Mouse (Mus musculus) kidney, adult 18-20 months (tissue): Measurements from ENCODE around the gene Sycp1.

Experiments used
- DNase-seq: peaks from one replicate; pipeline ENCODE4 v3.0.0; 2021

Sycp1 gene

GRCm38 (mm10) chr3:102935451-102936354 lies at the start of gene Sycp1:
Gene Sycp1, minus strand, starts transcription at chr3:102936100.
- no peak for DNase-seq

DNA sequence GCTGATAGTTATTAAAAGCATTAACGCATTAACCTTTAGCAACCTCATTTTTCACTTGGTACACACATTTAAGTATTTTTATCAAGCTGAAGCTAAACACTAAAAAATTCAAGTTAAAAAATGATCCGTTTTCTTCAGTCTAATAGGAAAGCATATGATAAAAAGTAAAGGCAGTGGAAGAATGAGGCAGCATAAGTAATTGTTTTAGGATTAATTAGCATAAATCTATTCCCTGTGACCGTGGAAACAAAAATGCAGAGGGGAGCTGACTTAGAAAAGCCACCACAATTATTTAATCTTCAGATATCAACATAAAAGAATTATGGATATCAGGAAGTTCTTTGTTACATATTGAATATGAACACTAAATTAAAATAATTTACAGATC lies 44.4 kb upstream of the Sycp1 start:
- no peak for DNase-seq

DNA sequence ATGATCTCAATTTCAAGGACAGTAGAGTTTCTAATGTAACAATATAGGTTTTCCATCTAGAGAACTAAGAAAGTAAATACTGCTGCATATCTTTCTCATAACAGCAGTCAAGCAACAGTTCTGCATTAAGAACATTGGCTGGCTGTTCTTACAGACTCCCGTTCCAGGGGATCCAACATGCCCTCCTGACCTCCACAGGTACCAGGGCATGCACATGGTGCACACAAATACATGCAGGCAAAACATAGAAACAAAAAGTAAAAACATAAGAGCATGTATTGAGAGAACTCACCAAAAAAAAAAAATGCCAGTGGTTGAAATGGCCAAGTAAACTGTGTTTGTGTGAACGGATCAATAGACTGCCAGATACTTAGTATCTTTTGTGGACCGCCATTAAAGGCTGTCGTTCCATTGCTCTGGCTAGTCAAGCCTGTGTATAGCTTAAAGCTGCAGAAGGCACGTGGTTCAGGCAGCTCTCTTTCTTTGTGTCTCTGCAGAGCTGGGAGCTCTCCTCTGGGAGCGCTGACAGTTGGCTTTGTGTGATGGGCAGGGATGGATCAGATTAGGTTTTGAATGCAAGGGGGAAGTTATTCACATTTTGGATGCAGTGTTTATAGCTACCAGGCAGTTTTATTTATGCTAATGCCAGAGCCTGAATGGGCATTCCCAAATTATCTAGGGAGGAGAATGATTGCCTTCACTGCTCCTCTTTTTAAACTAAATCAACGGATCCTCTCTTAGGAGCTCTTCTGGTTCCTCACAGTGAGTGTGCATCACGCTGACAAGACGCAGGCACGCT lies 43.8 kb upstream of the Sycp1 start:
- no peak for DNase-seq

GRCm38 (mm10) chr3:102976906-102977305 lies 41.0 kb upstream of the Sycp1 start:
- no peak for DNase-seq

DNA sequence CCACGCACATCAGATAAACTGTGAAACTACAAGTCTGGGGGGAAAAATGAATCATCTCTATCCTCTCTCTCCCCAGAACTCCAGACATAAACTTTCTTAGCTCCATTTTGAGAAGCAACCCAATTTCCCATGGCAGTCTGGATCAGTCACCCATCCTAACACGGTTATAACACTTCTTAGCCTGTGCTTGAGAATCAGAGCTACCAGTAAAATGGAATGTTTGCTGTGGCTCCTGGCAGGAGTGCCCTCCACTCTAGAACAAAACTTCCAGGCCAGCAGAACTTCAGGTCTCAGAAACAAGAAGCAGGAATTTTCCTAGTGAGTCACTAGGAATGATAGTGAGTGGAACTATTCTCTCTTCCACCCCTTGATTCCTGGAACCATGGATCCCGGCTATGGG lies 34.6 kb upstream of the Sycp1 start:
- no peak for DNase-seq

DNA sequence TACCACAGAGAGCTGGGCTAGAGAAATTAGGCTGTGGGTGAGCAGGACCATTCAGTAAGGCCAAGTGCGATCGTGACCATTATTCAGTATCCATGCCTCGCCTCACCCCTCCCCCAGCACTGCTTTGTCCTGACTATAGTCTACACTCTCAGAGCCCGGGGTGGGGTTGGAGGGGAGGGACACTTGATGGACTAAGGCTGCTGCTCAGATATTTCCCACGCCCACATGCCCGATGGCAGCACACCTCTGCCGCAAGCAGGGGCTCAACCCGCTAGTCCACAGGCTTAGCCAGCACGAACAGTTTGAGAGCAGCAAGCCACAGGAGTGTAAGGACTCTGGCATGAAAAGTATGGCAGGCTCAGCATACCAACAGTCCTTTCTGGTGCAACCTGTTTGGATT lies 34.2 kb upstream of the Sycp1 start:
- no peak for DNase-seq

- DNase-seq = no peak
Measured at GRCm38 (mm10) chr3:102964033-102964432, 28.1 kb upstream of the Sycp1 start, which contains the start of gene Nr1h5. Gene Nr1h5, minus strand, starts transcription at chr3:102964133.

- no peak for DNase-seq
Measured at GRCm38 (mm10) chr3:102955596-102955995, 19.7 kb upstream of the Sycp1 start.

DNA sequence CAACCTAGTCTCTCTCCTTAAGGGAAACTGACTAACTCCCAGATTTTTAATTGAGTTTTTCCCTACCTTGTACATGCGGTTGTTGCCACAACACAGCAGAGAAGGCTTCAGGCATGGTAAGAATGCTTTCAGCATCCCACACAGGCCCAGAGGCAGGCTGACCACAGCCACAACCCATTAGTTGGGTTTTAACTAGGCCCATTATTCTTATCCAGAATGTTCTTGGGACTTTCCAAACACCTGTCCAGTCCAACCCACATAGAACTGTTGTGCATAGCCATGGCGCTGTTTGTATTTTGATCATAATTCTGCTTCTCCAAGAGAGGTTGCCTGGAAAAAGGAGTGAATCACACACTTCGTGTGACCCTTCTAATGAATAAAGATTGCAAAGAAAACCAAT lies 19.2 kb upstream of the Sycp1 start:
- no peak for DNase-seq

DNA sequence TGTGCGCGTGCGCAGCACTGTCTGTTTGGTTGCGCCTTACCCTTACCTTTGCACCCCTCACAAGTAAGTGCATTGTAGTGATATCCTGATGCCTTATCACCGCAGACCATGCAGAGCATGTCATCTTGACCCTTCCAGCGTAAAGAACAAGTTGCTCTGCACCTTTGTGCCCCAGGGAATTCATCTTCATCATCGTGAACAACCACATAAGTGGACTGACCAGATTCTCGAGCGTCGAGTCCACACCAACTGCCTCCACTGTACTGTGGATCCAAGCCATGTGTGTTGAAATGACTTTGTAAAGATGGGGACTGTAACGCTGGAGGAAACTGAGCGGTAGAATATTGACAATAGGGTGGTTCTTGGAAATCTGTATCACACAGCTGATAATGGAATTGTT lies 18.6 kb upstream of the Sycp1 start:
- no peak for DNase-seq

- no peak for DNase-seq
Measured at GRCm38 (mm10) chr3:102946861-102947260, 11.0 kb upstream of the Sycp1 start.

DNA sequence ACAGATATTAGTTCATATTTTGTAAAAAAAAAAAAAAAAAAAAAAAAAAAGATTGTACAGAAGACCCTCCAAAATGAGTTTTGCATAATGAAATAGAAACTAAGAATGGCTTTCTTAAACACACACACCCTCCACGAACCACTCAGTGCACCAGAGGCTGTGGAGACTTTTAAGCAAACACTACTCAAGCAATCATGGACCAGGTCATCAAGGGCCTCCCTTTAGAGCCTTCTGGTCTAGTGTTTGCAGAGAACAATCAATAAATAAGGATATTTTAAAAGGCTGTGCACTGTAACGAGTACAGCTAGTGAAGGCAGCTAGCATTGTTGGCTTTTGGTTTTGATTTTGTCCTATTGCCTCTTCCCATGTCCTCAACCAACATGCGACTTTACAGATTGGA lies 10.4 kb upstream of the Sycp1 start:
- DNase-seq = no peak

DNA sequence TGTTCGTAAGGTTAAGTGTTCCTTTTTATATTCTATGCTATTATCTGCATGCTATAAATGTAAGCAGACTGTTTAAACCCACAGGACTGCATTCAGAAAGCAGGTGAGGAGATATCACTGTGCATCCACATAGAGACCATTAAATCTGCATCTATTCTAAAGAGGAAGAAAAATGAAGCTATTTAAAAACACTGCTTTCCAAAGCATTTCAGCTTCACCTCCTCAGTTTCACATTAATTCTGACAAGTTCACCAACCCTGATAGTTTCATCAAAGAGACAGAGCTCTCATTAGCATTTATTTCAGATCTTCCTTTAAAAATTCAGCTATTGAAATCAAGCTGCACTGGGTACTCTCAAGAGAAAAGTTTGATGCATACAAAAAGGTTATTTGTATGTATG lies 2.2 kb upstream of the Sycp1 start:
- DNase-seq = no peak

GRCm38 (mm10) chr3:102899136-102899535 lies 36.8 kb downstream of the Sycp1 start:
- no peak for DNase-seq

GRCm38 (mm10) chr3:102880529-102880928 lies 55.4 kb downstream of the Sycp1 start:
- no peak for DNase-seq

GRCm38 (mm10) chr3:102848661-102849060 lies 87.2 kb downstream of the Sycp1 start:
- DNase-seq = no peak

DNA sequence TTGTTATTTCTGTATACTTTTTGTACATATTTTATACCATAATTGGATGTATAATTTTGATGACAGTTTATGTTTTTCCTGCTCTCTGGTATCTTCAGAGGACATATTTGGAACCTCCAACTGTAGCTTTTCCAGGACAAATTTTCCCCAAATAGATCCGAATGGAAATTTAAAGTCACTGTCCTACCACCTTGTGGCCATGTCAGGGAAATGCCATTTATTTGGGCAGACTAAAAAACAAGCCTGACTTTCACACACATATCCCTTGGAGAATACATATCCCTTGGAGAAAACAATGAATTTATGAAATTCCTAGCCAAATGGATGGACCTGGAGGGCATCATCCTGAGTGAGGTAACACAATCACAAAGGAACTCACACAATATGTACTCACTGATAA lies 93.5 kb downstream of the Sycp1 start:
- DNase-seq = no peak

- DNase-seq = peak; percentile 73
Measured at GRCm38 (mm10) chr3:102803937-102804336, 132.0 kb downstream of the Sycp1 start.

GRCm38 (mm10) chr3:102787369-102787768 lies 148.5 kb downstream of the Sycp1 start:
- DNase-seq = no peak

- no peak for DNase-seq
Measured at GRCm38 (mm10) chr3:102782618-102783017, 153.3 kb downstream of the Sycp1 start, which contains the start of gene Tshb. Gene Tshb, minus strand, starts transcription at chr3:102782718.

DNA sequence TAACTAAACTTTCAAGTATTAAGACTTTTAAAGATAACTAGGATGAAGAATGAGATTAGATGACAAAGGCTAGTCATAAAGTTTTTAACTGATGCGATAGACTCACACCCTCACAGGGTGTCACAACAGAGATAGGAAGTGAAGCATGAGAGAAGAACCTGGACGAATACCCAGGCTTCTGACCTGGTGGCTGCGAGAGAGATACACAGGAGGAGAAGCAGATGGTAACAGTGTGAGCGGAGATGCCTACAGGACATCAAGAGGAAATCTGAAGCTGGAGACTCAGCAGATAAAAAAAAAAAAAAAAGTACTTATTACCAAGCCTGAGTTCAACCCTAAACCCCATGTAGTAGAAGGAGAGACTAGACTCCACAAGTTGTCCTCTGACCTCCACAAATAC lies 162.9 kb downstream of the Sycp1 start:
- no peak for DNase-seq
